Comparison of ENCODE assay signal across 8 mouse cellular contexts in genomic region chr9:67973451-67973850, GRCm38 (mm10).
DNase-seq lines count a peak whose midpoint lies in the region; ATAC-seq and TF ChIP-seq lines count a peak whose summit lies in the region.

No protein-coding gene starts in this region.

- H3K4me3 ChIP-seq in forebrain, embryonic 10.5 days = no peak overlapping the region
- H3K4me3 ChIP-seq in forebrain, embryonic 11.5 days (ENCODE audit: low read depth, low read length) = no peak overlapping the region
- H3K4me3 ChIP-seq in liver, embryonic 14.5 days (ENCODE audit: insufficient read depth in 1 of 2, low read depth in 2 of 2, low read length in 2 of 2) = no peak overlapping the region
- H3K4me3 ChIP-seq in midbrain, embryonic 14.5 days (replicated peaks; ENCODE audit: low read depth, low read length) = no peak overlapping the region

- ATAC-seq in forebrain, embryonic 11.5 days (replicated peaks; ENCODE audit: low FRiP score) = no peak
- no peak for ATAC-seq in liver, embryonic 14.5 days (ENCODE audit: insufficient read depth)
- no peak for ATAC-seq in midbrain, embryonic 14.5 days (ENCODE audit: low FRiP score, low TSS enrichment)

- no peak overlapping the region for H3K4me2 ChIP-seq in forebrain, embryonic 11.5 days (ENCODE audit: low read depth, low read length, severe bottlenecking)
- no peak overlapping the region for H3K4me2 ChIP-seq in liver, embryonic 14.5 days (ENCODE audit: low read depth)
- H3K4me2 ChIP-seq in midbrain, embryonic 14.5 days (ENCODE audit: low read length) = no peak overlapping the region

- no peaks in the 10 kb centered on the region for H3K27me3 ChIP-seq in forebrain, embryonic 10.5 days (ENCODE audit: poor library complexity, severe bottlenecking)
- H3K27me3 ChIP-seq in forebrain, embryonic 11.5 days (ENCODE audit: control insufficient read depth, insufficient read depth, low read length) = no peaks in the 10 kb centered on the region
- no peaks in the 10 kb centered on the region for H3K27me3 ChIP-seq in liver, embryonic 14.5 days (ENCODE audit: control insufficient read depth, insufficient read depth, low read length)
- H3K27me3 ChIP-seq in midbrain, embryonic 14.5 days (ENCODE audit: control insufficient read depth, insufficient read depth, low read length) = no peaks in the 10 kb centered on the region

- H3K9ac ChIP-seq in forebrain, embryonic 11.5 days (ENCODE audit: low read length) = no peak overlapping the region
- H3K9ac ChIP-seq in liver, embryonic 14.5 days (replicated peaks) = no peak overlapping the region
- H3K9ac ChIP-seq in midbrain, embryonic 14.5 days (replicated peaks; ENCODE audit: low read length) = no peak overlapping the region

- no peak overlapping the region for H3K27ac ChIP-seq in forebrain, embryonic 10.5 days
- H3K27ac ChIP-seq in forebrain, embryonic 11.5 days (ENCODE audit: low read depth, low read length) = no peak overlapping the region
- H3K27ac ChIP-seq in liver, embryonic 14.5 days = no peak overlapping the region
- no peak overlapping the region for H3K27ac ChIP-seq in midbrain, embryonic 14.5 days (replicated peaks; ENCODE audit: low read depth, low read length)

- no peaks in the 10 kb centered on the region for H3K4me1 ChIP-seq in forebrain, embryonic 10.5 days
- H3K4me1 ChIP-seq in forebrain, embryonic 11.5 days (replicated peaks; ENCODE audit: control insufficient read depth, insufficient read depth, low read length) = no peaks in the 10 kb centered on the region
- H3K4me1 ChIP-seq in liver, embryonic 14.5 days (replicated peaks; ENCODE audit: control insufficient read depth in 2 of 2, insufficient read depth in 2 of 2, low read length in 1 of 2) = no peaks in the 10 kb centered on the region
- no peaks in the 10 kb centered on the region for H3K4me1 ChIP-seq in midbrain, embryonic 14.5 days (ENCODE audit: control insufficient read depth, insufficient read depth, low read length)

- no peaks in the 10 kb centered on the region for H3K9me3 ChIP-seq in forebrain, embryonic 10.5 days
- H3K9me3 ChIP-seq in forebrain, embryonic 11.5 days (ENCODE audit: control insufficient read depth, low read length) = no peaks in the 10 kb centered on the region
- no peaks in the 10 kb centered on the region for H3K9me3 ChIP-seq in liver, embryonic 14.5 days (ENCODE audit: control insufficient read depth, low read length)
- H3K9me3 ChIP-seq in midbrain, embryonic 14.5 days (ENCODE audit: control insufficient read depth, low read length) = no peaks in the 10 kb centered on the region

- peak; percentile 75 for TF ChIP-seq CTCF in liver, embryonic 14.5 days (IDR thresholded peaks at IDR 0.05; ENCODE audit: low read depth)

- DNase-seq in forebrain, embryonic 10.5 days (ENCODE audit: extremely low spot score, low spot score) = peak; percentile 20
- no peak for DNase-seq in forebrain, embryonic 11.5 days (ENCODE audit: low spot score)
- DNase-seq in liver, embryonic 14.5 days (ENCODE audit: low read depth in 3 of 3, low spot score in 3 of 3) = peak; percentile 10 to 22 (median 20)
- DNase-seq in liver = no peak
- DNase-seq in c-Kit-negative CD71-positive TER-119-positive erythroid progenitor cells, embryonic 14.5 days (ENCODE audit: low read depth, low spot score) = peak; percentile 36
- peak; percentile 87 for DNase-seq in midbrain, embryonic 14.5 days
- DNase-seq in spleen, adult 12 weeks (ENCODE audit: low spot score) = no peak
- DNase-seq in kidney, adult 11 months = no peak

- peaks cover 20% of the 10 kb centered on the region for H3K36me3 ChIP-seq in forebrain, embryonic 10.5 days (replicated peaks)
- H3K36me3 ChIP-seq in forebrain, embryonic 11.5 days (ENCODE audit: control insufficient read depth, insufficient read depth, low read length) = no peaks in the 10 kb centered on the region
- peaks cover 26% of the 10 kb centered on the region for H3K36me3 ChIP-seq in liver, embryonic 14.5 days (replicated peaks; ENCODE audit: control insufficient read depth, insufficient read depth, low read depth)
- peaks cover 24% of the 10 kb centered on the region for H3K36me3 ChIP-seq in midbrain, embryonic 14.5 days (ENCODE audit: control insufficient read depth, insufficient read depth, low read length)

- WGBS in forebrain, embryonic 10.5 days = 45% methylated on average over 6 of the region's 6 CpGs
- WGBS in forebrain, embryonic 11.5 days = 40% methylated on average over 6 of the region's 6 CpGs
- WGBS in liver, embryonic 14.5 days (ENCODE audit: insufficient replicate concordance) = 41% methylated on average over 6 of the region's 6 CpGs
- WGBS in midbrain, embryonic 14.5 days = 37% methylated on average over 6 of the region's 6 CpGs

- no peak for TF ChIP-seq EP300 in liver, embryonic 14.5 days (IDR thresholded peaks at IDR 0.05; ENCODE audit: low read depth)

Comparison
In these comparisons a context has a peak if more than half of its experiments do, and no peak if none do; other contexts are left out.
1. DNase-seq: peak in forebrain, embryonic 10.5 days (single experiment), liver, embryonic 14.5 days (3 of 3), c-Kit-negative CD71-positive TER-119-positive erythroid progenitor cells, embryonic 14.5 days (single experiment) and midbrain, embryonic 14.5 days (single experiment); none in forebrain, embryonic 11.5 days (single experiment), liver (single experiment), spleen, adult 12 weeks (single experiment) and kidney, adult 11 months (single experiment).